Mouse (Mus musculus): ENCODE data around the gene Barhl2.

Gene Barhl2

DNA sequence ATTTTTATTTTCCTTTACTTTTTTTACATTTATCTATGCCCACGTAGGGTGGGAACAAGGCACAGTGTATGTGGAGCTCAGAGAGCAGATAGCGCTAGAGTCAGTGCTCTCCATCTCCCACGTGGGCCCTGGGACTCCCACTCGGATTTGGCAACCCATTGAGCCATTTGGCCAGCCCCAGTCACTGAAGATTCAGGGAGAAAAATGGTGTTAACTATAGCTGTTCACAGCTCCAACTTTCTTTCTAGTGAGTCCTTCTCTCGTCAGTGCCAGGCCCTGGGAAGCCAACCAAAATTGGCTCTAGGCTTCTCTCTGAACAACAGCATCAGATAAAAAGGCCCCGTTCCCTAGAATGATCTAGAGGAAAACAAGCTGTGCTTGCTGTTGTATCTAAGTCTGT lies 42.2 kb downstream of the Barhl2 start:
- no peak for DNase-seq (ENCODE audit: low spot score in 2 of 2)

DNA sequence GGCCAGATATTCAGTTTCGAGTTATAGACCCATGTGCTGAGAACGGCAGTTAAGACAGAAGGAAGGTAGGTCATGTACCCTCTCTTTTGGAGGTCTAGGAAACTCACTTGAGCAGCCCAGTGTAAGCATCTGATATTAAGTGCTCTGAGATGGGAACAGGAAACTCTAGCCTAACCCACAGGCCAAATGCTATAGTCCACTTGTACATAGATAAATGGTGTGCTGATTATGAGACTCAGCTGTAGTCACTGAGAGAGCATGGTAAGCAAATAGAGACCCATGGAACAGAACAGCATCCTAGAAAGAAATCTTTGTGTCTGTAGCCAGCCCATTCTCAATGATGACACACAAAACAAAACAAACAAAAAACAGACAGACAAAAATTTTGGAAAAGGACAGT lies 55.2 kb downstream of the Barhl2 start:
- no peak for DNase-seq (ENCODE audit: low spot score in 2 of 2)

All from right cerebral cortex, adult 2 months (tissue).